Mouse (Mus musculus) myocyte (in vitro differentiated cells): ENCODE measurements around the gene Abhd8.

ENCODE experiments used
- CEBPB ChIP-seq: IDR thresholded peaks from 2 replicates; pipeline ENCODE4 v1.6.1; 2011; ENCODE audit warnings: mild to moderate bottlenecking, moderate library complexity; ENCODE audit not compliant: poor library complexity, insufficient read depth, severe bottlenecking
- E2F4 ChIP-seq: IDR thresholded peaks from one replicate; pipeline ENCODE4 v1.6.1; 2011; ENCODE audit warnings: mild to moderate bottlenecking, control low read depth, moderate library complexity; ENCODE audit not compliant: insufficient read depth
- MAX ChIP-seq: IDR thresholded peaks from one replicate; pipeline ENCODE4 v1.6.1; 2011; ENCODE audit warnings: low read depth, mild to moderate bottlenecking, control low read depth
- MYOG ChIP-seq, 3 experiments: IDR thresholded peaks; one replicate each; pipeline ENCODE4 v1.6.1; 2011; ENCODE audit warnings: control low read depth in 2 of 3, low read depth in 2 of 3, mild to moderate bottlenecking in 2 of 3; ENCODE audit not compliant: insufficient read length in 2 of 3, control insufficient read depth in 1 of 3, insufficient read depth in 1 of 3
- POLR2A ChIP-seq: IDR thresholded peaks from one replicate; pipeline ENCODE4 v1.6.1; 2011; ENCODE audit warnings: low read depth, mild to moderate bottlenecking, control low read depth, moderate library complexity; ENCODE audit not compliant: insufficient read length
- TCF12 ChIP-seq: IDR thresholded peaks from one replicate; pipeline ENCODE4 v1.6.1; 2011; ENCODE audit warnings: mild to moderate bottlenecking, control low read depth; ENCODE audit not compliant: poor library complexity, insufficient read depth, severe bottlenecking
- TCF3 ChIP-seq: IDR thresholded peaks from one replicate; pipeline ENCODE4 v1.6.1; 2011; ENCODE audit warnings: low read depth, control low read depth; ENCODE audit not compliant: insufficient read length
- USF1 ChIP-seq: IDR thresholded peaks from one replicate; pipeline ENCODE4 v1.6.1; 2011; ENCODE audit warnings: low read depth, mild to moderate bottlenecking, control low read depth, moderate library complexity

DNA sequence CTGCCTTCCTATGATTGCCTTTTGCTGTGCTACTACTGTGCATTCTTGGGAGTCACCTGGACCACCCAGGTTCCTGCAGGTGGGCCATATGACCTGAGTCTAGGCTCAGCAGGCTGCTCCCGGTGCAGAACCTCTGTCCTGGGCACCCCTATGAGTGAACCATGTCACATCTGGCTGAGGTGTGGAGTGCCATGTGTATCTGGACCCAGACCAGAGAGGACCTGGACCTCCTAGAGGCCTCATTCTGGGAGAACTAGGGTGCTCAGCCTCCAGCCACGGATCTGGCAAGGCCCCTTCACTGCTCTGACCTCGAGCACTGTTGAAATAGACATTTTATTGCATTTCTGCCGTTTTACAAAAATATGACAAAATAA is 12.2 kb upstream of the Abhd8 start:
- TF ChIP-seq MYOG (IDR thresholded peaks at IDR 0.05; ENCODE audit: control insufficient read depth in 1 of 3, insufficient read depth in 1 of 3, insufficient read length in 2 of 3, low read depth in 2 of 3) (no peak), POLR2A (no peak), MAX (no peak), CEBPB (no peak), E2F4 (no peak), TCF12 (no peak), USF1 (no peak), TCF3 (no peak)
